Mouse (Mus musculus) G1E-ER4 (cell line): ENCODE measurements at regions not wholly inside any gene's neighbourhood (a gene's known extent, or its start where the extent isn't known, plus 50 kb on each side); places are given as distances from the start of the nearest gene placed in this dataset.

Experiments used
- GATA1 ChIP-seq: IDR thresholded peaks from one replicate; pipeline ENCODE4 v1.8.0; 2012; ENCODE audit warnings: low read length, inconsistent platforms

- TF ChIP-seq GATA1: no peak
Observed at GRCm38 (mm10) chr2:75442632-75443031, 216.4 kb upstream of the Hnrnpa3 start.

GRCm38 (mm10) chr2:75445189-75445588, 213.9 kb upstream of the Hnrnpa3 start:
- no peak for TF ChIP-seq GATA1

- no peak for TF ChIP-seq GATA1
Observed at GRCm38 (mm10) chr2:75446996-75447715, 211.9 kb upstream of the Hnrnpa3 start.

DNA sequence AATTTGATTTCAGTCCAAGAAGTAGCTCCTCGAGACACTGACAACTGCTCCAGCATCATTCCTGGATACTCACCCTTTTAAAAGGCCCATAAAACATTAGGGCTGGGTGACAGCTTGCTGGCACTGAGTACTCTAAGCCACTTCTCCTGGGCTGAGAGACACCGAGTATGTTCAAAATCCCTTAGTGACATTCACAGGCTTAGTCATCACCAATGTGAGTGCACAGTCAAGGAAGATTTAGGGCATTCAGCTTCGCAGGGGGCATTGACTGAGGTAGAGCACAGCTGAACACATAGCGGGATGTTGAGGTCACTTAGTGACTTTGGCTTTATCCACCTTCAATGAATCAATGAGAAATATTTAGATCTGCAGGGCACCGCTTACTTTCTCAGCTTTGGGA, 210.8 kb upstream of the Hnrnpa3 start:
- no peak for TF ChIP-seq GATA1

DNA sequence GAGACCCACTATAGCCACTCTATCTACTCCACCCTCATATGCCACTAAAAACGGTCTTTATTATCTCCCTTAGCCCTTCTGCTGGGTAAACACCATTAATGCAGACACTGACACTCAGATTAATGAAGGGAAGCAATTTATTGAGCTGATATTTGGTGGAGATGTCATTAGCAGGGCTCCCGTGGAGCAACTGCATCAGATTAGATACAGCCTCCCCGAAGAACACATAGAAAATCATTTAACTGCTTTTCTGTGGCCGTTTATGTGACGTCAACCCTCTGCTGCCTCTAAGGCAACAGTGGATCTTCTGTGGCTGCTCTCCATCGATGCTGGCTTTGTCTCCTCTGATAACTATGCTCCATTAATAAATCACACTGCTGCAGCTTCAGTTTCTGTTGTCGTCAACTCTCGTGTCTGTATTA, 207.2 kb upstream of the Hnrnpa3 start:
- TF ChIP-seq GATA1: peak; percentile 82

GRCm38 (mm10) chr2:75452274-75453148, 206.6 kb upstream of the Hnrnpa3 start:
- TF ChIP-seq GATA1: no peak

- TF ChIP-seq GATA1: no peak
Observed at GRCm38 (mm10) chr2:75455481-75455880, 203.6 kb upstream of the Hnrnpa3 start.

DNA sequence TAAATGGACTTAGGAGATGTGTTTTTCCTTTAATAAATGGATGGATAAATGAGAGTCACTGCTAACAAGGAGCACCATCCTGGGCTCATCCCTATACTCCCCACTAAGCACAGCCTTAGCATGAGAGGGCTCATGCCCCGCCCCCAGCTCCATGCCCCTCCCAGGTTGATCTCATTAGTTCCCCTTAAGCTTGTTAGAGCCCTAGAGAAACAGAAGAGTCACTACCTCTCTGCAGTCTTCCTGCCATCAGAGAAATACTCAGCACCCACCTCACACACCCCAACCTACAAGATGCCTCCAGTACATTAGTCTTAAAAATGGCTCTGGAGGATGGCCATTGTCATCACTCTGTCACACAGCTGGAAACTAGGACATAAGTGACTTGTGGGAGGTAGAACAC, 202.8 kb upstream of the Hnrnpa3 start:
- no peak for TF ChIP-seq GATA1

- TF ChIP-seq GATA1: no peak
Observed at GRCm38 (mm10) chr2:75457423-75457822, 201.6 kb upstream of the Hnrnpa3 start.

- no peak for TF ChIP-seq GATA1
Observed at GRCm38 (mm10) chr2:75458898-75459297, 200.2 kb upstream of the Hnrnpa3 start.

DNA sequence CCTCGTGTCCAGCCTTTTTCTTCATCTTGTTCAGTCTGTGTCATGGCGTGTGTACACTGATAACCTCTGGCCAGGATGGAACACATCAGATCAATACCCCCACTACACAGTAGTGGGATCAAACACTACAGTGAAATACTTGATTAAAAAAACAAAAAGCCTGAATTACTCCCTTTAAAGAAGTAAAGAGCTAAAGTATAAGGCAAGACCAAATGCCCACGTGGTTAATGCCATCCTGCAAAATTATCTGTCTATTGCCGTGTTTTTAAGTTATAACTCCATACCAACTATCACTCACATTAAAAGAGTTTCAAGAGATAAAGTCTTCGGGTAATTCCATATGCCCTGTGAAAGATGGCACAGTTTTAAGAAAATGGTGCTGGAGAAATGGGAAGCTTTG, 198.6 kb upstream of the Hnrnpa3 start:
- no peak for TF ChIP-seq GATA1

DNA sequence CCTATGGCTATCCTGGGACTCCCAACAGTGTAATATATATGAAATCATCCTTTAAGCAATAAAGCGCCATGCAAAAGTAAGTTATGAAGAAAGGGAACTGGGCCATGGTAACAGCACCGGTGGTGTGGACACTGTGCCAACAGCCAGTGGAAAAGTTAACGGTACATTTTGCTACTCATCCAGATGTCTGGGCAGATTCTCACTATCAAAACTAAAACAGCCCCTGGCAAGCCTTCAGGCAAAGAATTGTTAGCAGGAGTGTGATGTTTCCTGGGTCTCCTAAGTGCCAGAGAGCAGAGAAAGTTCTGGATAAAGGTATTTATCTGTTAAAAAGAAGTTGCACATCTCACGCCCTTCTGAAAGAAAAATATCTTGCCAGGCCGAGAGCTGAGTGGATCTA, 198.0 kb upstream of the Hnrnpa3 start:
- no peak for TF ChIP-seq GATA1

DNA sequence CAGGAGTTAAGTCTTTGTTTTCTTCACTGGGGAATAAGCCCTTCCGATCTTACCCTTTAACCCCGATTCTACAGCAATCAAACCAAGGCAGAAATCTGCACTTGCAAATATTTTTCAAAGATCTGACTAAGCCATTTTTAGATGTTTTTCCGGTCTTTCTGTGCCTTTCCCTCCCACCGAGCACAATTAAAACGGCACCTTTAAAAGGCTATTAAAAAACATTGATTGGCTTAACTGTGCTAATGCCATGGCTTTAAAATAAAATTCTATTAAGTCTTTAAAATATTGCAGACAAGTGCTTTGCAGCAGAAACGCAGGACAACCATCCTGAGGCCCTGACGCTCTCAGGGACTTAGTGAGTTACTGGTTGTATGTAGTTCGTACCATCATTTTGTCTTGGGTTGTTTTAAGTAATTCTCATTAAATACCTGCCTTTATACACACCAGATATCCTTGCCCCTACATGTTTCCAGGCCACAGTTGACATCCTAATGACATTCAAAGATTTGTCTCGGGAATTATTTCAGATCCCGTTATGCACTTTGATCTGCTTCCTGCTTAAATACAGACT, 197.6 kb upstream of the Hnrnpa3 start:
- TF ChIP-seq GATA1: no peak

- TF ChIP-seq GATA1: no peak
Observed at GRCm38 (mm10) chr2:75462030-75462671, 196.9 kb upstream of the Hnrnpa3 start.

DNA sequence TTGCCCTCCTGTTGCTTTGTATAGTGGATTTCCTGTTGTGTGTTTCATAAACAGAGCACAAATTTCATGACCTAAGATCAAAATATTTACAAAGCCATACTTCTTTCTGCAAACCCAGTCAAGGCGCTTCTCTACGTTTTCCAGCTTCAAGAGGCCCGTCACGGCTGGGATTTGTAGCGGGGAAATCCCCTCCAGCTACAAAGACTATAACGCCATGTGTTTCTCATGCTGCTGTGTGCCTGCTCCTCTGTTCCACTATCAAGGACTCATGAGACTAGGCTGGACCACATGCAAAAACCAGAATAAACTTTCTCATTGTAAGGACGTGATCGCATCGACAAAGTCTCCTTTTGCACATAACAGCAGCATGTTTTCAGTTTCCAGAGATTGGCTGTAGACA, 196.0 kb upstream of the Hnrnpa3 start:
- no peak for TF ChIP-seq GATA1

DNA sequence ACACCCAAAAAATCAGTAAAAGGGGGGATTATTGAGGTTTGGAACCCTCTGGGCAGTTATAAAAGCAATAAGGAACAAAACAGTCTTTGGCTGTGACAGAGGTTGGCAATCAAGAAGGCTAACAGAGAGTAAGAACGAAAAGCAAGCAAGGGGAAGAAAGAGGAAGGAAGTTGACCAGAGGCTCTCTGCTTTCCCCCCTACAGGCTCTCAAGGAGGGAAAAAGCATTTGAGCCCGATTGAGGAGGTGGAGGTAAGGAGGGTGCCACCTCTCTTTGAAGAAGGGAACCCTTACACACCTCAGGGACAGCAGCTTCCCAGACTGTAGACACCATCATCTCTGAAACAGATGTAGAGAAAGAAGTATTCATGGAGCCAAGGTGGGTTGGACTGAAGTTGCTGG, 194.6 kb upstream of the Hnrnpa3 start:
- TF ChIP-seq GATA1: no peak
